In genomic region chr1:192137291-192137925, GRCm38 (mm10) we compare ENCODE assay signal across 8 mouse cellular contexts. TPM values are rescaled to one million over a fixed set of nuclear protein-coding genes. Genes with fewer than 3 reads are reported as not detected.
DNase-seq lines count a peak whose midpoint lies in the region; ATAC-seq lines count a peak whose summit lies in the region.

No protein-coding gene starts in this region.

- ATAC-seq in heart, embryonic 15.5 days (replicated peaks; ENCODE audit: insufficient number of reproducible peaks, insufficient read depth, low FRiP score, low read depth): peak; percentile 38
- ATAC-seq in liver, embryonic 13.5 days (ENCODE audit: low read depth): peak; percentile 18

- peak overlapping the region; percentile 80 for H3K4me3 ChIP-seq in heart, embryonic 15.5 days
- H3K4me3 ChIP-seq in liver, embryonic 13.5 days (replicated peaks): peak overlapping the region; percentile 87

- H3K4me1 ChIP-seq in heart, embryonic 15.5 days (replicated peaks): peaks cover 13% of the 10 kb centered on the region
- H3K4me1 ChIP-seq in liver, embryonic 13.5 days (replicated peaks): peaks cover 36% of the 10 kb centered on the region

- H3K27me3 ChIP-seq in heart, embryonic 15.5 days: no peaks in the 10 kb centered on the region
- no peaks in the 10 kb centered on the region for H3K27me3 ChIP-seq in liver, embryonic 13.5 days

- peak overlapping the region; percentile 99 for H3K27ac ChIP-seq in heart, embryonic 15.5 days
- H3K27ac ChIP-seq in liver, embryonic 13.5 days: peak overlapping the region; percentile 93

- H3K36me3 ChIP-seq in heart, embryonic 15.5 days: 0 out of 2 replicates have a peak, but pooled peaks cover 5% of the 10 kb centered on the region
- H3K36me3 ChIP-seq in liver, embryonic 13.5 days: peaks cover 5% of the 10 kb centered on the region; the same call in 1 of the 2 replicates

- peak overlapping the region; percentile 93 for H3K4me2 ChIP-seq in heart, embryonic 15.5 days
- peak overlapping the region; percentile 99 for H3K4me2 ChIP-seq in liver, embryonic 13.5 days

- under 1% methylated on average over 52 of the region's 61 CpGs for WGBS in heart, embryonic 15.5 days
- WGBS in liver, embryonic 13.5 days (ENCODE audit: insufficient replicate concordance): 1% methylated on average over 26 of the region's 61 CpGs

- H3K9ac ChIP-seq in heart, embryonic 15.5 days: peak overlapping the region; percentile 92
- peak overlapping the region; percentile 94 for H3K9ac ChIP-seq in liver, embryonic 13.5 days

- intact Hi-C loops in gastrocnemius, postnatal 14 days (cut with DNase I; ENCODE audit: low total_unique reads): no loop called here

- peak; percentile 42 for DNase-seq in gastrocnemius, postnatal 14 days
- DNase-seq in gastrocnemius, postnatal 25 days: no peak
- peak; percentile 66 for DNase-seq in 3T3-L1 (ENCODE audit: low read depth, low spot score)
- DNase-seq in adrenal gland, postnatal 14 days: peak; percentile 66
- DNase-seq in liver, embryonic 13.5 days: no peak
- DNase-seq in retina, embryonic 14.5 days (ENCODE audit: low spot score): peak; percentile 39
- no peak for DNase-seq in urinary bladder, postnatal 14 days (ENCODE audit: low spot score)

- H3K9me3 ChIP-seq in heart, embryonic 15.5 days (replicated peaks): no peaks in the 10 kb centered on the region
- no peaks in the 10 kb centered on the region for H3K9me3 ChIP-seq in liver, embryonic 13.5 days (replicated peaks)

RNA-seq across cellular contexts. Expression of gene Rcor3, which starts 0.5 kb away (rescaled TPM):
- 10 to 100 TPM; 17.5 to 19.8 TPM for total RNA-seq in gastrocnemius, postnatal 14 days (2021)
- total RNA-seq in gastrocnemius, postnatal 25 days (2021): 10 to 100 TPM; 22.8 to 23.1 TPM
- 26.9 and 32.8 TPM in 2 replicates for total RNA-seq in adrenal gland, postnatal 14 days (2021)
- polyA plus RNA-seq in heart, embryonic 15.5 days (2015; fragmentation: Nextera tagmentation; extraction: Ambion mirVana): 31.1 and 32.4 TPM in 2 replicates
- 9.0 and 9.5 TPM in 2 replicates for polyA plus RNA-seq in liver, embryonic 13.5 days (2015; fragmentation: Nextera tagmentation; extraction: Ambion mirVana)

RNA-seq across cellular contexts. Expression of gene Traf5, which starts 45.0 kb away (rescaled TPM):
- 1 to 10 TPM; 3.6 to 5.6 TPM for total RNA-seq in gastrocnemius, postnatal 14 days (2021)
- total RNA-seq in gastrocnemius, postnatal 25 days (2021): 1 to 10 TPM; 2.3 to 3.1 TPM
- 6.9 and 13.4 TPM in 2 replicates for total RNA-seq in adrenal gland, postnatal 14 days (2021)
- polyA plus RNA-seq in heart, embryonic 15.5 days (2015; fragmentation: Nextera tagmentation; extraction: Ambion mirVana): 13.6 and 19.2 TPM in 2 replicates
- 8.1 and 9.0 TPM in 2 replicates for polyA plus RNA-seq in liver, embryonic 13.5 days (2015; fragmentation: Nextera tagmentation; extraction: Ambion mirVana)

RNA-seq across cellular contexts. Expression of gene Kcnh1, which starts 53.2 kb away (rescaled TPM):
- under 1 TPM; 0.04 to 0.07 TPM for total RNA-seq in gastrocnemius, postnatal 14 days (2021)
- total RNA-seq in gastrocnemius, postnatal 25 days (2021): under 1 TPM in 1 of 2 experiments, not detected in 1; 0.03 TPM
- 0.26 and 0.60 TPM in 2 replicates for total RNA-seq in adrenal gland, postnatal 14 days (2021)
- polyA plus RNA-seq in heart, embryonic 15.5 days (2015; fragmentation: Nextera tagmentation; extraction: Ambion mirVana): 0.26 and 0.46 TPM in 2 replicates
- polyA plus RNA-seq in liver, embryonic 13.5 days (2015; fragmentation: Nextera tagmentation; extraction: Ambion mirVana): 0.02 TPM in 2 replicates

Comparison
In these comparisons a context has a peak if more than half of its experiments do, and no peak if none do; other contexts are left out.
1. DNase-seq: peak in gastrocnemius, postnatal 14 days (single experiment), 3T3-L1 (single experiment), adrenal gland, postnatal 14 days (single experiment) and retina, embryonic 14.5 days (single experiment); none in gastrocnemius, postnatal 25 days (single experiment), liver, embryonic 13.5 days (single experiment) and urinary bladder, postnatal 14 days (single experiment).